14 mouse cellular contexts compared by ENCODE assay signal in genomic region chr11:58958536-58958935, GRCm38 (mm10). TPM values are rescaled to one million over a fixed set of nuclear protein-coding genes. Genes with fewer than 3 reads are reported as not detected.
A peak's percentile ranks its signal among the peaks of the same experiment; 100 is the strongest.
DNase-seq lines count a peak whose midpoint lies in the region; ATAC-seq and TF ChIP-seq lines count a peak whose summit lies in the region.
"Had no signal": no experiment of that assay in that cellular context is flagged by ENCODE, and none has a peak within 500 bp of the region (broad histone marks: within the 10 kb centered on the region; RNA-seq: fewer than 3 reads in every experiment).

No protein-coding gene starts in this region.

- no peak overlapping the region for H3K27ac ChIP-seq in hindbrain, embryonic 12.5 days
- H3K27ac ChIP-seq in hindbrain, embryonic 10.5 days = no peak overlapping the region
- no peak overlapping the region for H3K27ac ChIP-seq in CH12.LX (ENCODE audit: insufficient read depth, low read depth)
- no peak overlapping the region for H3K27ac ChIP-seq in hindbrain, embryonic 14.5 days
- no peak overlapping the region for H3K27ac ChIP-seq in midbrain, embryonic 12.5 days (replicated peaks)
- H3K27ac ChIP-seq: embryonic facial prominence, embryonic 12.5 days had no signal

- TF ChIP-seq EP300 in CH12.LX (IDR thresholded peaks at IDR 0.05; ENCODE audit: low read length) = no peak

- 87% methylated on average over 6 of the region's 6 CpGs for WGBS in hindbrain, embryonic 12.5 days
- 87% methylated on average over 6 of the region's 6 CpGs for WGBS in hindbrain, embryonic 10.5 days
- 87% methylated on average over 6 of the region's 6 CpGs for whole genome bisulfite sequencing in hindbrain, embryonic 14.5 days
- 84% methylated on average over 6 of the region's 6 CpGs for WGBS in midbrain, embryonic 12.5 days

- no peak for TF ChIP-seq POLR2A in CH12.LX (IDR thresholded peaks at IDR 0.05; ENCODE audit: low read depth, low read length)

- peaks cover 39% of the 10 kb centered on the region for H3K4me1 ChIP-seq in hindbrain, embryonic 12.5 days
- H3K4me1 ChIP-seq in hindbrain, embryonic 10.5 days (replicated peaks) = peaks cover 40% of the 10 kb centered on the region
- H3K4me1 ChIP-seq in CH12.LX (ENCODE audit: control insufficient read depth in 1 of 2, insufficient read depth in 2 of 2) = peaks cover 13 to 45% of the 10 kb centered on the region in 2 experiments
- H3K4me1 ChIP-seq in hindbrain, embryonic 14.5 days (replicated peaks; ENCODE audit: control insufficient read depth, insufficient read depth, low read length) = peaks cover 37% of the 10 kb centered on the region
- H3K4me1 ChIP-seq in midbrain, embryonic 12.5 days = peaks cover 34% of the 10 kb centered on the region

- DNase-seq in hindbrain, embryonic 10.5 days (ENCODE audit: low spot score) = no peak
- no peak for DNase-seq in CH12.LX (ENCODE audit: extremely low read depth)
- DNase-seq in hindbrain, embryonic 14.5 days (ENCODE audit: low spot score) = no peak
- no peak for DNase-seq in urinary bladder, postnatal 14 days (ENCODE audit: low spot score)
- DNase-seq in lung, postnatal 25 days (ENCODE audit: low spot score) = no peak
- DNase-seq in T-cell, adult 2 months (ENCODE audit: low spot score) = no peak
- DNase-seq: adrenal gland, postnatal 36 days; cerebellum, adult 18-20 months; kidney, adult 2 months; spleen, adult 18-20 months had no signal

- H3K4me2 ChIP-seq in hindbrain, embryonic 12.5 days (replicated peaks) = peak overlapping the region; percentile 21; the same call in 1 of the 2 replicates
- H3K4me2 ChIP-seq in CH12.LX (ENCODE audit: insufficient read depth, low read depth, poor library complexity, severe bottlenecking) = peak overlapping the region; percentile 26; the same call in 1 of the 2 replicates
- H3K4me2 ChIP-seq in hindbrain, embryonic 14.5 days (replicated peaks) = peak overlapping the region; percentile 95
- H3K4me2 ChIP-seq in midbrain, embryonic 12.5 days (replicated peaks) = no peak overlapping the region

- no peak for ATAC-seq in hindbrain, embryonic 12.5 days (ENCODE audit: low FRiP score)
- ATAC-seq in hindbrain, embryonic 14.5 days (ENCODE audit: low FRiP score) = no peak
- no peak for ATAC-seq in midbrain, embryonic 12.5 days (ENCODE audit: low FRiP score, low read depth)
- ATAC-seq: Patski had no signal

- no peak for TF ChIP-seq CTCF in CH12.LX (conservative IDR thresholded peaks at IDR 0.05 in 1 of 2, IDR thresholded peaks at IDR 0.05 in 1 of 2; ENCODE audit: low read depth in 2 of 2, low read length in 2 of 2)

- H3K9me3 ChIP-seq in hindbrain, embryonic 12.5 days (replicated peaks) = peaks cover 4% of the 10 kb centered on the region; the same call in 1 of the 2 replicates
- H3K9me3 ChIP-seq in hindbrain, embryonic 10.5 days = peaks cover 8% of the 10 kb centered on the region
- peaks cover 7% of the 10 kb centered on the region for H3K9me3 ChIP-seq in CH12.LX (replicated peaks; ENCODE audit: low read length)
- H3K9me3 ChIP-seq in hindbrain, embryonic 14.5 days (ENCODE audit: control insufficient read depth, low read length) = no peaks in the 10 kb centered on the region
- no peaks in the 10 kb centered on the region for H3K9me3 ChIP-seq in midbrain, embryonic 12.5 days
- H3K9me3 ChIP-seq: embryonic facial prominence, embryonic 12.5 days had no signal

- no peak overlapping the region for H3K4me3 ChIP-seq in hindbrain, embryonic 12.5 days
- no peak overlapping the region for H3K4me3 ChIP-seq in hindbrain, embryonic 10.5 days
- H3K4me3 ChIP-seq in CH12.LX (replicated peaks in 1 of 3; ENCODE audit: low read depth in 2 of 3, low read length in 2 of 3, poor library complexity in 1 of 3) = no peak overlapping the region
- H3K4me3 ChIP-seq in hindbrain, embryonic 14.5 days (replicated peaks; ENCODE audit: low read length) = no peak overlapping the region
- peak overlapping the region; percentile 6; the same call in 1 of the 2 replicates for H3K4me3 ChIP-seq in midbrain, embryonic 12.5 days

- dilution Hi-C loops in CH12.LX (cut with MboI; ENCODE audit: extremely low pct_ligation_motif_present, extremely low pct_unique_long_range_greater_than_20kb, low sequenced_read_pairs) = no loop called here

- no peak overlapping the region for H3K9ac ChIP-seq in hindbrain, embryonic 12.5 days
- no peak overlapping the region for H3K9ac ChIP-seq in CH12.LX (ENCODE audit: insufficient read depth, low read depth)
- H3K9ac ChIP-seq in hindbrain, embryonic 14.5 days = 0 out of 2 replicates have a peak overlapping the region, but pooled peaks have one; percentile 63
- 0 out of 2 replicates have a peak overlapping the region, but pooled peaks have one; percentile 4 for H3K9ac ChIP-seq in midbrain, embryonic 12.5 days (replicated peaks)
- H3K9ac ChIP-seq: embryonic facial prominence, embryonic 12.5 days had no signal

- in situ Hi-C loops in CH12.LX (cut with MboI; ENCODE audit: low pct_ligation_motif_present, low pct_unique_long_range_greater_than_20kb, low sequenced_read_pairs) = loop anchor here (5.0 kb wide), 1 partner anchor 36 kb away; no protein-coding TSS in a partner anchor

- H3K79me2 ChIP-seq in CH12.LX (replicated peaks; ENCODE audit: control insufficient read depth, extremely low read depth, insufficient read depth, poor library complexity, severe bottlenecking) = peaks cover 2% of the 10 kb centered on the region; the same call in 1 of the 2 replicates

- peaks cover 18% of the 10 kb centered on the region for H3K27me3 ChIP-seq in hindbrain, embryonic 12.5 days
- peaks cover 29% of the 10 kb centered on the region for H3K27me3 ChIP-seq in hindbrain, embryonic 10.5 days (ENCODE audit: insufficient read depth, poor library complexity, severe bottlenecking)
- H3K27me3 ChIP-seq in CH12.LX (replicated peaks) = peaks cover under 1% of the 10 kb centered on the region
- H3K27me3 ChIP-seq in hindbrain, embryonic 14.5 days (ENCODE audit: control insufficient read depth, insufficient read depth, low read length) = no peaks in the 10 kb centered on the region; the same call in 1 of the 2 replicates
- peaks cover 29% of the 10 kb centered on the region for H3K27me3 ChIP-seq in midbrain, embryonic 12.5 days
- H3K27me3 ChIP-seq: Patski had no signal

- TF ChIP-seq RAD21 in CH12.LX (IDR thresholded peaks at IDR 0.05; ENCODE audit: low read depth, low read length) = no peak

- H3K36me3 ChIP-seq in hindbrain, embryonic 12.5 days = 0 out of 2 replicates have a peak, but pooled peaks cover 4% of the 10 kb centered on the region
- H3K36me3 ChIP-seq in hindbrain, embryonic 10.5 days = peaks cover 15% of the 10 kb centered on the region
- H3K36me3 ChIP-seq in CH12.LX (replicated peaks in 1 of 2; ENCODE audit: control insufficient read depth in 1 of 2, insufficient read depth in 1 of 2, low read length in 1 of 2) = peaks cover 2 to 19% of the 10 kb centered on the region in 2 experiments
- H3K36me3 ChIP-seq in hindbrain, embryonic 14.5 days (replicated peaks; ENCODE audit: control insufficient read depth, insufficient read depth) = peaks cover 2% of the 10 kb centered on the region; the same call in 1 of the 2 replicates
- H3K36me3 ChIP-seq in midbrain, embryonic 12.5 days = 0 out of 2 replicates have a peak, but pooled peaks cover 10% of the 10 kb centered on the region

RNA-seq across cellular contexts. Expression of gene Hist3h2a, which starts 4.1 kb away (rescaled TPM):
- 90.1 and 95.9 TPM in 2 replicates for polyA plus RNA-seq in hindbrain, embryonic 12.5 days (2016; fragmentation: Nextera tagmentation; extraction: Ambion mirVana)
- polyA plus RNA-seq in hindbrain, embryonic 10.5 days (2016; fragmentation: Nextera tagmentation; extraction: Ambion mirVana) = 25.4 and 49.0 TPM in 2 replicates
- total RNA-seq in CH12.LX (2012; rRNA removed) = 97.2 and 125 TPM in 2 replicates
- 4.4 and 6.1 TPM in 2 replicates for total RNA-seq in CH12.LX (2014; rRNA removed)
- 0.79 and 1.2 TPM in 2 replicates for polyA plus RNA-seq in CH12.LX (2012; ENCODE audit: insufficient read length, low read depth)
- 86.9 and 94.9 TPM in 2 replicates for polyA plus RNA-seq in hindbrain, embryonic 14.5 days (2014; fragmentation: Nextera tagmentation; extraction: Ambion mirVana)
- 87.2 and 87.5 TPM in 2 replicates for polyA plus RNA-seq in midbrain, embryonic 12.5 days (2016; fragmentation: Nextera tagmentation; extraction: Ambion mirVana)

RNA-seq across cellular contexts. Expression of gene Trim17, which starts 4.1 kb away (rescaled TPM):
- 1.2 and 1.5 TPM in 2 replicates for polyA plus RNA-seq in hindbrain, embryonic 12.5 days (2016; fragmentation: Nextera tagmentation; extraction: Ambion mirVana)
- polyA plus RNA-seq in hindbrain, embryonic 10.5 days (2016; fragmentation: Nextera tagmentation; extraction: Ambion mirVana) = 0.41 and 0.85 TPM in 2 replicates
- total RNA-seq in CH12.LX (2012; rRNA removed) (0.21 and 0.47 TPM in 2 replicates), CH12.LX (2014; rRNA removed) (not detected in 2 replicates)
- polyA plus RNA-seq in CH12.LX (2012; ENCODE audit: insufficient read length, low read depth) = 0.20 and 0.49 TPM in 2 replicates
- polyA plus RNA-seq in hindbrain, embryonic 14.5 days (2014; fragmentation: Nextera tagmentation; extraction: Ambion mirVana) = 0.76 and 1.1 TPM in 2 replicates
- 0.64 and 0.86 TPM in 2 replicates for polyA plus RNA-seq in midbrain, embryonic 12.5 days (2016; fragmentation: Nextera tagmentation; extraction: Ambion mirVana)

RNA-seq across cellular contexts. Expression of gene Hist3h2ba, which starts 9.8 kb away (rescaled TPM):
- 149 and 154 TPM in 2 replicates for polyA plus RNA-seq in hindbrain, embryonic 12.5 days (2016; fragmentation: Nextera tagmentation; extraction: Ambion mirVana)
- 39.0 and 115 TPM in 2 replicates for polyA plus RNA-seq in hindbrain, embryonic 10.5 days (2016; fragmentation: Nextera tagmentation; extraction: Ambion mirVana)
- 0.34 TPM in 1 of 2 replicates, not detected in the other for total RNA-seq in CH12.LX (2012; rRNA removed)
- total RNA-seq in CH12.LX (2014; rRNA removed) = not detected in 2 replicates
- polyA plus RNA-seq in CH12.LX (2012; ENCODE audit: insufficient read length, low read depth) = not detected in 2 replicates
- polyA plus RNA-seq in hindbrain, embryonic 14.5 days (2014; fragmentation: Nextera tagmentation; extraction: Ambion mirVana) = 109 and 138 TPM in 2 replicates
- 177 and 223 TPM in 2 replicates for polyA plus RNA-seq in midbrain, embryonic 12.5 days (2016; fragmentation: Nextera tagmentation; extraction: Ambion mirVana)

RNA-seq across cellular contexts. Expression of gene Trim11, which starts 19.4 kb away (rescaled TPM):
- 19.3 and 19.5 TPM in 2 replicates for polyA plus RNA-seq in hindbrain, embryonic 12.5 days (2016; fragmentation: Nextera tagmentation; extraction: Ambion mirVana)
- 18.8 and 20.2 TPM in 2 replicates for polyA plus RNA-seq in hindbrain, embryonic 10.5 days (2016; fragmentation: Nextera tagmentation; extraction: Ambion mirVana)
- 32.5 and 33.2 TPM in 2 replicates for total RNA-seq in CH12.LX (2012; rRNA removed)
- 22.5 and 23.2 TPM in 2 replicates for total RNA-seq in CH12.LX (2014; rRNA removed)
- polyA plus RNA-seq in CH12.LX (2012; ENCODE audit: insufficient read length, low read depth) = 21.8 and 23.0 TPM in 2 replicates
- 18.9 and 22.1 TPM in 2 replicates for polyA plus RNA-seq in hindbrain, embryonic 14.5 days (2014; fragmentation: Nextera tagmentation; extraction: Ambion mirVana)
- 19.9 and 20.5 TPM in 2 replicates for polyA plus RNA-seq in midbrain, embryonic 12.5 days (2016; fragmentation: Nextera tagmentation; extraction: Ambion mirVana)

RNA-seq across cellular contexts. Expression of gene Rnf187, which starts 19.8 kb away (rescaled TPM):
- polyA plus RNA-seq in hindbrain, embryonic 12.5 days (2016; fragmentation: Nextera tagmentation; extraction: Ambion mirVana) = 498 and 513 TPM in 2 replicates
- 297 and 381 TPM in 2 replicates for polyA plus RNA-seq in hindbrain, embryonic 10.5 days (2016; fragmentation: Nextera tagmentation; extraction: Ambion mirVana)
- total RNA-seq in CH12.LX (2012; rRNA removed) (185 and 230 TPM in 2 replicates), CH12.LX (2014; rRNA removed) (175 and 188 TPM in 2 replicates)
- 181 and 195 TPM in 2 replicates for polyA plus RNA-seq in CH12.LX (2012; ENCODE audit: insufficient read length, low read depth)
- 682 and 743 TPM in 2 replicates for polyA plus RNA-seq in hindbrain, embryonic 14.5 days (2014; fragmentation: Nextera tagmentation; extraction: Ambion mirVana)
- polyA plus RNA-seq in midbrain, embryonic 12.5 days (2016; fragmentation: Nextera tagmentation; extraction: Ambion mirVana) = 437 and 465 TPM in 2 replicates

Comparison
In these comparisons a context has a peak if more than half of its experiments do, and no peak if none do; other contexts are left out.
1. H3K9ac ChIP-seq: peak in hindbrain, embryonic 14.5 days (single experiment) and midbrain, embryonic 12.5 days (single experiment); none in hindbrain, embryonic 12.5 days (single experiment) and CH12.LX (single experiment).
2. RNA of gene Hist3h2a, which starts 4.1 kb away (polyA plus RNA-seq): 86.9 to 94.9 TPM in hindbrain, embryonic 14.5 days, 90.1 to 95.9 TPM in hindbrain, embryonic 12.5 days, 87.2 to 87.5 TPM in midbrain, embryonic 12.5 days and 25.4 to 49.0 TPM in hindbrain, embryonic 10.5 days; 0.79 to 1.2 TPM in CH12.LX; every median in the first group is over 10 times any median in the second.
3. RNA of gene Hist3h2ba, which starts 9.8 kb away (polyA plus RNA-seq): 177 to 223 TPM in midbrain, embryonic 12.5 days, 149 to 154 TPM in hindbrain, embryonic 12.5 days, 109 to 138 TPM in hindbrain, embryonic 14.5 days and 39.0 to 115 TPM in hindbrain, embryonic 10.5 days; not detected in CH12.LX; every median in the first group is over 10 times any median in the second.